Mouse (Mus musculus) left cerebral cortex, adult 11 months (tissue): ENCODE data around the gene Vac14.

ENCODE experiments used
- DNase-seq: peaks from one replicate; pipeline ENCODE4 v3.0.0; 2022; ENCODE audit warnings: low spot score

The Vac14 gene

DNA sequence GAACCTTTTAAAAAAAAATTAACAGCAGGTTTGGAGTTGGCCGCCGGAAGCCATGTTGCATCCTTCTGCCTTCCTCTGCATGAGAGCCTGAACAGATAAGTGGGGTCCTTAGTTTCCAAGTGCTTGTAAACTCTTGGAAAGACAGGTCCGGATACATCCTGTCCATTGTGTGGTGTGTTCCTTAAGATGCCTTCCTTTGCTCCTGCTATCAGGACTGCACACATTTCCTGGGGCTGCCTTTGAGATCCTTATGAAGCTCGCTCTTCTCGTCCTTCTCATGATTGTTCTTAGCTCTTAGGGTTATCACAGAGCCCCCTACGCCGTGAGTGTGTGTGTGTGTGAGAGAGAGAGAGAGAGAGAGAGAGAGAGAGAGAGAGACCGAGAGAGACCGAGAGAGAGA lies 71.6 kb downstream of the Vac14 start:
- DNase-seq: no peak

GRCm38 (mm10) chr8:110694226-110694625 lies 75.8 kb downstream of the Vac14 start:
- DNase-seq: no peak

- no peak for DNase-seq
These were observed 76.4 kb downstream of the Vac14 start for GRCm38 (mm10) chr8:110694826-110695225.

DNA sequence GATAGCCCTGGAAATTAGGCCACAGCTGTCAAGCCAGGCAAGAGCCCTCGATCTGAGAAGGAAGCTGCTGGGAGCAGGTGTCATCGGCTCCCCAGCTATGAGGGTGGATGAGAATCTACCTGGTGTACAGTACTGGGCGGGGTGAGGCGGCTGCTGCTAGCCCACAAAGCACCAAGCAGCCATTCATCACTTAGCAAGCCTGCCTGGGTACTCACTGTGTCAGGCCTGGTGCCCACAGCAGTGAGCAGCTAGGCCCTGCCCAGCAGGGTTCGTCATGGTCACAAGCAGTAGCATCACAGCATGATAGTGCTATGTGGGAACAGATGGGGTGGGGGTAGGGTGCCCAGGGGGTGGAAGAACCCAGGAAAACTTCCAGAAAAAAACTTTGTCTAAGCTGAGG lies 77.0 kb downstream of the Vac14 start:
- DNase-seq: no peak

- DNase-seq: no peak
These were observed 77.7 kb downstream of the Vac14 start for GRCm38 (mm10) chr8:110696051-110696450.

DNA sequence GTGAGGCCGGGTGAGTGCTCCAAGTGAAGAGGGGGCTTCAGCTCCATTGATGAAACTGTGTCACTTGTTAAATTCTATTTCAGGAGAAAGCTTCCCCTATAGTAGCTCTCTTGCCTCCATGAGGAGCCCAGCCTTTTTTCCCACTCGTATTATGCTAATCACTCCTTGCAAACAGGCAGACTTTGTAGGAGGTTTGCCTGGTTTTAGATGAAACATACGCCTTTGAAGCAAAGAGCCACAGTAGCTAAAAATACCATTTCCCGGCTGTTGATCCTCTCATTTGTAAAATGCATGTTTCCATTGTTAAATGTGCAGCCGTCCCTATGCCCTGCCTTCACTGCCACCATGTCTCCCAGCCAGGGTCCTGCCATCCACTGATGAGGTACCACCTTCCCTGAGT lies 79.2 kb downstream of the Vac14 start:
- no peak for DNase-seq

GRCm38 (mm10) chr8:110698098-110698497 lies 79.7 kb downstream of the Vac14 start:
- no peak for DNase-seq

DNA sequence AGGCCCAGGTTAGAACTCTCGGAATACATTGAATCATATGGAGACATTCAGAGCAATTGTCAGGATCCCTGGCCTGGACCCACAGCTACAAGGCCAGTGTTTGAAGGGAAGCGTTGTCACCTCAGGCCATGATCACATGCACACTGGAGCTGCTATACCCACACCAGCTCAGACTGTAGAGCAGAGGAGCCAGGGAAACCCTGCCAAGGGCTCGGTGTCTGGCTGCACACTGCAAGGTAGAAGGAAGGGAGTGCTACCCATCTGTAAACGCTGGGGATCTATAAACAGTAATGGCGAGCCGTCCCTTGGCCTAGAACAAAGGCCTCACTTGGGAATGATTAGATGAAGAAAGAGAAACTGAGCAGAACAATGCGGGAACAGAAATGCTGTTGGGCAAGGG lies 81.1 kb downstream of the Vac14 start:
- DNase-seq: no peak

DNA sequence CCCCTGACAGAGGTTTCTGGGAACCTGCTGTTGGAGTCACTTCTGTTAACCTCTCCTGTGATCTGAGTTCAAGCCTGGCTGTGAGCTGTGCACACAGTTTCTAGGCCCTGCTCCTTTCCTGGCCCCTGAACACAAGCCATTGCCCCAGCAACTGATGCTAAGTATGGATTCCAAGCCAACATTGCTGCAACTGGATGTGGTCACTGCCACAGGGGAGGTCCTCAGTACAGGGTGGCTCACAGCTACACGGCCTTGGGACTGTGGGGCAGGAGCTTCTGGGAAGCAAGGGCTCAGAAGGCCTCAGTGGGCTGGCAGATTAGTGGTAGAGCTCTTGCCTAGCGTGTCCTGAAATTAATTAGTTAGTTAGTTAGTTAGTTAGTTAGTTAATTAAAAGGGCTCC lies 82.2 kb downstream of the Vac14 start:
- no peak for DNase-seq

DNA sequence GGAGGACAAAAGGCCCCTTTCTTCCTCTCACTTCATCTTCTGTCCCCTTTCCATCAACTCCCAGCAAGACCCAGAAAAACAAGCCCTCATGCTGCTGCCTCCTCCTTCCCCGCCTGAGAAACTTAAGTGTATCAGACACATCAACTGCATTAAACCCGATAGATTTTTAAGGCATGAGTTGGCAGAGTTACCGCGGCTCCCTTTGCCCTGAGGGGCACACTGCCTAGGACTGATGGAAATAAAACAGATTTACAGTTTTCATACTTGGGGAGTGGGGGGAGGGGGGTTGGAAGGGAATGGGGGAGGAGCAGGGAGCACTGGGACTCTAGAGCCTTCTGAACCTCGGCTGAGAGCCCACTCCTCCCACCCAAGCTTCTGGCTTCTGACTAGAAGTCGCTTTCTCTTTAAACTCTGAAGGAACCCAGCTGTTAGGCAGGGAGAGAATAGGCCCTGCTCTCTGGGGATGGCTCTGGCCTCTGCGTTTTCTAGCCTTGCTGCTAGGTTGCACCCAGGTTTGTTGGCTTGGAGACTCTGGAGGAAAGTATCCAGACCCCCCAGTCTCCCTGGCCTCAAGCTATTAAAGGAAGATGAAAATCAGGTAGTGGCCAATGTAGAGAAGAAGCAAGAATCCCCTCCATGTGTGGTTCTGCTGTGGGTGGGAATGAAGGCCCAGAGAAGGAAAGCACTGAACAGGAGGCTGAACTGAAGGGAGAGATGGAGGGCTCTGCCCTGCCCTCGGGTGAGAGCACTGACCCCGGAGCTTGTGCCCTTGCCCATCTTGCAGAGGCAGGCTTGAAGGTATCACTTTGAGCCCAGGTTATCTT lies 84.5 kb downstream of the Vac14 start:
- no peak for DNase-seq

DNA sequence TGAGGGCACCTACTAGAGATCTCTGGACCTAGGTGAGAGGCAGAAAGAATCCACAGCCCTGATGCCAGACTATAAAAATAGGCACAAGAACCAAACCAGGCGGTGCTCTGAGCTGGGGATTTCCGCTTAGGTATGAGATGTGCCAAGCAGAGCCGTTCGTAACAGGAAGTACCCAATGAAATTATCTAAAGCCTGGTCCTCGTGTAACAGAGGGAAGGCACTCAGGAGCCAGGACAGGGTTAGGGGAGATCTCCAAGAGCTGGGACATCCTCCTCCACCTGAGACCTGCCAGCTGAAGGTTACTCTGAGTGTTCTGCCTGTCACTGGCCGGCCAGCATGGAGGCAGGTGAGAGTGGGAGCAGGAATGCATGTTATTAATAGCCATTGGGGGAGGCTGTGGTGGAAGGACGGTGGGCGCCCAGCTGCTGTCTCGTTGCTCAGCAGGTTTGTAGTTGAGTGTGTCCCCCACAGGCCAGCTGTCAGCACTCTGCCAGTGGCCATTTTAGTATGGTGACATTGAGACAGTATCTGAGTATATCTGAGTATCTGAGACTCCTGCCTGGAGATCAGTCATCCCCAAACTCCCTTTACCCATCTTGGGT lies 85.2 kb downstream of the Vac14 start:
- no peak for DNase-seq

GRCm38 (mm10) chr8:110704103-110704502 lies 85.7 kb downstream of the Vac14 start:
- no peak for DNase-seq

DNA sequence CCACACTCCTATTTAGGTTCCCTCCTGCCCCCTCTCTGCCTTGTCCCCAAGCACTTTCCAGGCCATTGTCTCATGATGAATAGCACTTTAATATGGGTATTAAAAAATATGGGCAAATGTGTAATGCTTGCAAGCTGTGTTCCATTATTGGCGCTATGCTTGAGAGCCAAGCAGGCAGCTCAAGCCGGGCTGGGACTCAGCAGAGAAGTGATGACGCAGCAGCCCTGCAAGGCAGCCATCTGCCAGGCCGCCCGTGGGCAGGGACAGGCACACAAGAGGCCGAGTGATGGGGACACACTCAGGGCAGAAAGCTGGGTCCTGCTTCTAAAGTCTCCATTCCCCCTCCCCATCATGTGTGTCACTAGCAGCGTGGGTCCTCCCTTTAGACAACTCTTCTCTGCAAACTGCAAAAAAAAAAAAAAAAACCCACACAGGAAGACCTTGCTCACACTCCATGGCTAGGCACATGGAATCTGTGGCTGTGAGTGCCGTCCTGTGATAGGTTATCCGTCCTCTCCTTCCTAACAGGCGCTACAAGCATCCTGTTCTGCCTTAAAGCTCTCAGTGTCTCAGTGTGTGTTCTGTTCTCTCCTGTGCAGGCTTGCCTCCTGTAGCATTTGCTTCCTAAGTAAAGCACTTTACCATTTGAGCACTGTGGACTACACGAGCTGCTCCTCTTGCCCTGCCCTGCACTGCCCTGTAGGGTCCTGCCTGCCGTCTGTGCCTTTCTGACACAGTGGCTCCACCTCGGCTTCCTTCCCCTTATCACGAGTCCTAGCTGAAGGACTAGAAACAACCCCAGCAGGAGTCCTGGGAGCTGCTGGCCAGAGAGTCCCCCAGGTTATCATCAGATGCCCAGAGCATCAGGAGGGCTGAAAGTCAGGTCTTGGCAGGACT lies 87.3 kb downstream of the Vac14 start:
- DNase-seq: no peak

- no peak for DNase-seq
These were observed 88.0 kb downstream of the Vac14 start for GRCm38 (mm10) chr8:110706288-110706870.

DNA sequence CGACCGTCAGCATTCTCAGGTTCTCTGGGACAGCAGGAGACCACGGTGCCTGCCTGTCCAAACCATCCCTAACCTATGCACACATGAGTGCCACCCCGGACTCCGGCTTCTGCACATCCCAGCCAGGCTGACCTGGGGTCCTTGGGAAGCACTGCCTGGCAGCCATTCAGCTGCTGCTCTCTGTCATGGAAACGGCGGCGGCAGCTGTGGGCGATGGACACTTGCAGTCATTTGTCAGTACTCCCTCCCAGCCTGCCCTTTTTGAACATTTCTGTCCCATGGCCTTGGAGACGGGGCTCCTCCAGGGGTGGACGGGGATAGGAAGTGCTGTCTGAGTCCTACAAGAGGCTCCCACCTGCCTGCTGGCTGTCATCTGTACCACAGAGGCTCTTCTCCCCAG lies 90.0 kb downstream of the Vac14 start:
- no peak for DNase-seq

- no peak for DNase-seq
These were observed 92.2 kb downstream of the Vac14 start for GRCm38 (mm10) chr8:110710593-110710992.

GRCm38 (mm10) chr8:110711271-110711934 lies 93.0 kb downstream of the Vac14 start:
- no peak for DNase-seq

DNA sequence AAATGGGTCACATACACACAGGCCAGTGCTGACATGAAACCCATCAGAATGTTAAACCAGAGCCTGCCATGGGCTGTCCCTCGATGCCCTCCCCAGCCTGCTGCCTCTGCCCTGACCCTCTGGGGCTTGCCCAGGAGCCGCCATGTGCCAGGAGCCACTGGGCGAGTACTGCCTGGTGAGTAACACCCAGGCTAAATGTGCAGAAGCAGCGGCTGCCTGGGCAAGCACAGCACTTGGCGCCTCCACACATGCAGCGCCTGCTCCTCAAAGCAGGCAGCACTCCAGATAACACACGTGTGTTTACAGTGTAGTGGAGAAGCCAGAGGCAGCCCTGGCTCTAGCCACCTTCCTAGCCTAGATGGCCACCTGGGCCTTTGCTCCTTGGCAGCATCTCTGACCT lies 94.7 kb downstream of the Vac14 start:
- no peak for DNase-seq

DNA sequence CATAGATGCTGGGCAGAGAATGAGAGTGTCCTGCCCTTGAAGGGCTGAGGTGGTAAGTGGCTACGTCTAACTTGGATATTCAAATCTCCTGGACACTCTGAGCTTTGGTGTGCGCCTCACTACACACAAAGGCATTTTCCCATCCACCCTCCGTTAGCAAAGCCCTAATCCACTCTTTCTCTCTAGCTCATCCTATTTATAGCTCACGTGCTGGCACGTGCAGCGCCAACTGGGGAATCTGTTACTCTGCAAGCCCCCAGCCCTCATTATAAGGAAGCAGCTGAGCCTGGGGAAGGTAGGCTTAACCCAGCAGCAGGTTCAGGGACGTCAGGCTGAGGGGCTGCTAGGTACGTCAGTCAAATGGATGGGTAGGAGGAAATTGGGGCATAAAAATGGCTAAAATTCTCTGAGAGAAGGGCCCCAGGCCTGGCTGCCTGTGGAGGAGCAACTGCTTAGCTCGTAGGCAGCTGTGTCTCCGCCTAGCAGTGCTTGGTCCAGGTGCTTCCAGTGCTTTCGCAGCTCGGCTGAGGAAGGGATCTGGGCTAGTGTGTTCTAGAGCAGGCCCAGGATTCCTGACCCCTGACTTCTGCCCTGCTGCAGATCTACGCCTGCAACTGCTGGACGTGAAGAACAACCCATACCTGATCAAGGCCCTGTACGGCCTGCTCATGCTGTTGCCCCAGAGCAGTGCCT lies 96.6 kb downstream of the Vac14 start:
- no peak for DNase-seq

- DNase-seq: peak; percentile 72
These were observed 97.7 kb downstream of the Vac14 start for GRCm38 (mm10) chr8:110716075-110716474.

DNA sequence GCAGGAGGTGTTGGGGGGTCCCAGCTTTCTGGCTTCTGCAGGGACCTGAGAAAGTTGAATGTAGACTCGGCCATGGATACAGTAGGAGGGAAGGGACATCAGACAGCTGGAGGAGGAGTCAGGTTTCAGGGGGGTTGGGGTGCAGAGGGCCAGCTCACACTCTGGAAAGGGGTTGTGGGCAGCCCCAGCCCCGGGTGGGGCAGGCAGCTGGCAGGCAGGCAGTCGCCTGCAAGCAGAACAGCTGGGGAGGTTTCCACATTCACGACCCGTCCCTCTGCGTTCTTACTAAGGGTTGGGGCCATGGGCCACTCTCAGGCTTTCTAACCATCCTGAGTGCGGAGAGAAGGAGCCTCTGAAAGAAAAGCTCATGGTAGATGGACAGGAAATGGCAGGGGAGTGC lies 98.7 kb downstream of the Vac14 start:
- DNase-seq: no peak
